Mouse (Mus musculus) spleen, adult 2 months (tissue): Measurements from ENCODE around the gene Piwil4.

Experiments used
- CTCF ChIP-seq: fragments of 200-500 bp; IDR thresholded peaks from 2 replicates; pipeline ENCODE4 v1.5.1; 2011; ENCODE audit warnings: mild to moderate bottlenecking, inconsistent platforms; ENCODE audit not compliant: insufficient read depth, insufficient read length, insufficient replicate concordance; ENCODE audit errors: extremely low read depth
- POLR2A ChIP-seq: fragments of 200-500 bp; IDR thresholded peaks from 2 replicates; pipeline ENCODE4 v1.6.1; 2011; ENCODE audit warnings: low read depth, low read length, inconsistent platforms

- no peak for TF ChIP-seq CTCF
- no peak for TF ChIP-seq POLR2A
Observed at GRCm38 (mm10) chr9:14730941-14731541, 9.5 kb downstream of the Piwil4 start.
